Mouse (Mus musculus): ENCODE measurements around the gene Gm7030.
"Not testable (repeated sequence)": the region's sequence is repeated elsewhere in the genome, so short reads cannot be mapped to it uniquely, and the experiment has no call there.

The Gm7030 gene

GRCm38 (mm10) chr17:36128968-36129817 lies at the start of gene Gm7030:
TSS of gene Gm7030 (minus strand) at chr17:36129425.
- DNase-seq: not testable (repeated sequence)

- DNase-seq: peak; percentile 37 to 42
These were observed 49.7 kb upstream of the Gm7030 start for GRCm38 (mm10) chr17:36178938-36179337.

- DNase-seq: not testable (repeated sequence)
These were observed 46.9 kb upstream of the Gm7030 start for GRCm38 (mm10) chr17:36176132-36176531.

GRCm38 (mm10) chr17:36170287-36170814 lies 41.1 kb upstream of the Gm7030 start:
- no peak for DNase-seq

- DNase-seq: no peak
These were observed 40.5 kb upstream of the Gm7030 start for GRCm38 (mm10) chr17:36169753-36170152.

- not testable (repeated sequence) for DNase-seq
These were observed 39.9 kb upstream of the Gm7030 start for GRCm38 (mm10) chr17:36169094-36169493.

GRCm38 (mm10) chr17:36168039-36168652 lies 38.9 kb upstream of the Gm7030 start, which contains the start of gene Gm8909:
TSS of gene Gm8909 (minus strand) at chr17:36168537.
- DNase-seq: no peak

- no peak for DNase-seq
These were observed 38.2 kb upstream of the Gm7030 start for GRCm38 (mm10) chr17:36167306-36168038.

GRCm38 (mm10) chr17:36166901-36167300 lies 37.7 kb upstream of the Gm7030 start:
- DNase-seq: not testable (repeated sequence)

GRCm38 (mm10) chr17:36161129-36162051 lies 32.2 kb upstream of the Gm7030 start:
- DNase-seq: no peak

- not testable (repeated sequence) for DNase-seq
These were observed 29.0 kb upstream of the Gm7030 start for GRCm38 (mm10) chr17:36158264-36158663.

GRCm38 (mm10) chr17:36157782-36158181 lies 28.6 kb upstream of the Gm7030 start:
- DNase-seq: not testable (repeated sequence)

GRCm38 (mm10) chr17:36154271-36155149 lies 25.3 kb upstream of the Gm7030 start:
- no peak for DNase-seq

GRCm38 (mm10) chr17:36151200-36151599 lies 22.0 kb upstream of the Gm7030 start:
- DNase-seq: not testable (repeated sequence)

- DNase-seq: not testable (repeated sequence)
These were observed 19.2 kb upstream of the Gm7030 start for GRCm38 (mm10) chr17:36148468-36148867.

GRCm38 (mm10) chr17:36146937-36147336 lies 17.7 kb upstream of the Gm7030 start:
- DNase-seq: peak in 1 of 2 experiments; percentile 56

GRCm38 (mm10) chr17:36145861-36146156 lies 16.6 kb upstream of the Gm7030 start:
- DNase-seq: not testable (repeated sequence)

GRCm38 (mm10) chr17:36145111-36145860 lies 16.1 kb upstream of the Gm7030 start:
- peak in 1 of 2 experiments; percentile 35 for DNase-seq

- not testable (repeated sequence) for DNase-seq
These were observed 7.1 kb upstream of the Gm7030 start for GRCm38 (mm10) chr17:36136299-36136848.

Measured in thymus, adult 18-20 months (tissue).